Mouse (Mus musculus) heart, embryonic 12.5 days (tissue): ENCODE results near the gene Rcor2. TPM values are rescaled to one million over a fixed set of nuclear protein-coding genes. Genes with fewer than 3 reads are reported as not detected.

ENCODE experiments used
- ATAC-seq: fragments of 200-750 bp; cut with Nextera tagmentation; 2 replicates; pipeline ENCODE4 v1.8.0; 2017; ENCODE audit warnings: moderate TSS enrichment, moderate library complexity; ENCODE audit not compliant: insufficient number of reproducible peaks, low FRiP score
- H3K27ac ChIP-seq: fragments of 300-500 bp; sonication (generic); 2 replicates; pipeline ENCODE4 v1.5.1; 2016; ENCODE audit warnings: mild to moderate bottlenecking, moderate library complexity; ENCODE audit not compliant: poor library complexity, severe bottlenecking
- H3K27me3 ChIP-seq: fragments of 300-500 bp; sonication (generic); replicated peaks from 2 replicates; pipeline ENCODE4 v1.6.1; 2016; ENCODE audit warnings: mild to moderate bottlenecking, moderate library complexity
- H3K36me3 ChIP-seq: fragments of 300-500 bp; sonication (generic); 2 replicates; pipeline ENCODE4 v1.6.1; 2016; ENCODE audit warnings: mild to moderate bottlenecking, moderate library complexity
- H3K4me1 ChIP-seq: fragments of 300-500 bp; sonication (generic); replicated peaks from 2 replicates; pipeline ENCODE4 v1.6.1; 2016; ENCODE audit warnings: mild to moderate bottlenecking
- H3K4me2 ChIP-seq: fragments of 300-500 bp; sonication (generic); 2 replicates; pipeline ENCODE4 v1.6.1; 2016; ENCODE audit warnings: mild to moderate bottlenecking, moderate library complexity
- H3K4me3 ChIP-seq: fragments of 300-500 bp; sonication (generic); 2 replicates; pipeline ENCODE4 v1.5.1; 2016; ENCODE audit warnings: mild to moderate bottlenecking
- H3K9ac ChIP-seq: fragments of 300-500 bp; sonication (generic); 2 replicates; pipeline ENCODE4 v1.6.1; 2016; ENCODE audit warnings: mild to moderate bottlenecking, moderate library complexity
- H3K9me3 ChIP-seq: fragments of 300-500 bp; sonication (generic); replicated peaks from 2 replicates; pipeline ENCODE4 v1.6.1; 2016; ENCODE audit warnings: mild to moderate bottlenecking, moderate library complexity
- WGBS: fragments of 180-500 bp; shearing (Covaris S2); methylation state at CpG from one replicate; pipeline ENCODE4 v1.1.7; 2016; 5-methylcytosine and 5-hydroxymethylcytosine counted together
- polyA plus RNA-seq: library from polyadenylated mRNA; unstranded; fragments of >200 nt; fragmentation: Nextera tagmentation; extraction: Ambion mirVana; gene quantifications from 2 replicates; pipeline ENCODE4 v1.2.1, GENCODE M21; 2016

Gene Rcor2
- polyA plus RNA-seq, 1 experiment from 2014 or later, result 16.3 TPM

GRCm38 (mm10) chr19:7276053-7276659 lies 9.0 kb downstream of the Rcor2 start:
- H3K4me3 ChIP-seq, result no peak overlapping the region
- 0 out of 2 replicates have a peak, but pooled peaks have one; percentile 1 for ATAC-seq
- no peak overlapping the region for H3K4me2 ChIP-seq
- 65% methylated on average over 7 of the region's 7 CpGs for WGBS
- H3K36me3 ChIP-seq, result peaks cover 89% of the 10 kb centered on the region
- H3K9me3 ChIP-seq, result no peaks in the 10 kb centered on the region
- peaks cover 40% of the 10 kb centered on the region for H3K4me1 ChIP-seq
- no peak overlapping the region for H3K9ac ChIP-seq
- no peaks in the 10 kb centered on the region for H3K27me3 ChIP-seq
- peak overlapping the region; percentile 8; the same call in 1 of the 2 replicates for H3K27ac ChIP-seq

- Histone ChIP-seq H3K9ac (no peak overlapping the region), H3K4me1 (peaks cover 40% of the 10 kb centered on the region), H3K36me3 (peaks cover 89% of the 10 kb centered on the region), H3K4me2 (no peak overlapping the region), H3K9me3 (no peaks in the 10 kb centered on the region), H3K4me3 (no peak overlapping the region), H3K27me3 (no peaks in the 10 kb centered on the region), H3K27ac (no peak overlapping the region)
- ATAC-seq, result no peak
- 82% methylated on average over 7 of the region's 7 CpGs for WGBS
Measured at GRCm38 (mm10) chr19:7276796-7277195, 9.7 kb downstream of the Rcor2 start.

- no peak overlapping the region for H3K4me2 ChIP-seq
- WGBS, result 81% methylated on average over 6 of the region's 6 CpGs
- ATAC-seq, result no peak
Measured at GRCm38 (mm10) chr19:7278200-7278906, 11.2 kb downstream of the Rcor2 start.

GRCm38 (mm10) chr19:7279114-7279513 lies 12.0 kb downstream of the Rcor2 start:
- Histone ChIP-seq H3K4me2 (no peak overlapping the region), H3K4me1 (peaks cover 39% of the 10 kb centered on the region), H3K27me3 (no peaks in the 10 kb centered on the region), H3K36me3 (peaks cover 89% of the 10 kb centered on the region), H3K27ac (no peak overlapping the region), H3K9me3 (no peaks in the 10 kb centered on the region), H3K9ac (no peak overlapping the region), H3K4me3 (no peak overlapping the region)
- WGBS, result 42% methylated on average over 6 of the region's 6 CpGs
- ATAC-seq, result no peak

More at GRCm38 (mm10) chr19:7278200-7278906, 11.2 kb downstream of the Rcor2 start:
- H3K4me1 ChIP-seq, result peaks cover 40% of the 10 kb centered on the region
- H3K9ac ChIP-seq, result no peak overlapping the region
- no peaks in the 10 kb centered on the region for H3K9me3 ChIP-seq
- no peaks in the 10 kb centered on the region for H3K27me3 ChIP-seq
- H3K36me3 ChIP-seq, result peaks cover 89% of the 10 kb centered on the region
- H3K27ac ChIP-seq, result no peak overlapping the region
- H3K4me3 ChIP-seq, result no peak overlapping the region

GRCm38 (mm10) chr19:7280557-7281330 lies 13.6 kb downstream of the Rcor2 start:
- Histone ChIP-seq H3K9me3 (no peaks in the 10 kb centered on the region), H3K4me3 (no peak overlapping the region), H3K27me3 (no peaks in the 10 kb centered on the region), H3K9ac (no peak overlapping the region), H3K4me1 (peaks cover 24% of the 10 kb centered on the region), H3K36me3 (peaks cover 93% of the 10 kb centered on the region), H3K4me2 (no peak overlapping the region), H3K27ac (no peak overlapping the region)
- ATAC-seq, result no peak
- WGBS, result 87% methylated on average over 18 of the region's 18 CpGs

- peaks cover 64% of the 10 kb centered on the region for H3K36me3 ChIP-seq
Measured at GRCm38 (mm10) chr19:7286563-7287315, 19.6 kb downstream of the Rcor2 start.

GRCm38 (mm10) chr19:7288288-7288687 lies 21.2 kb downstream of the Rcor2 start:
- 84% methylated on average over 3 of the region's 3 CpGs for WGBS
- Histone ChIP-seq H3K4me3 (no peak overlapping the region), H3K9ac (no peak overlapping the region), H3K4me2 (no peak overlapping the region), H3K27me3 (no peaks in the 10 kb centered on the region), H3K9me3 (no peaks in the 10 kb centered on the region), H3K4me1 (peaks cover 27% of the 10 kb centered on the region), H3K36me3 (peaks cover 49% of the 10 kb centered on the region), H3K27ac (no peak overlapping the region)
- ATAC-seq, result no peak

More at GRCm38 (mm10) chr19:7286563-7287315, 19.6 kb downstream of the Rcor2 start:
- no peak overlapping the region for H3K4me3 ChIP-seq
- H3K4me2 ChIP-seq, result no peak overlapping the region
- no peak overlapping the region for H3K9ac ChIP-seq
- H3K4me1 ChIP-seq, result peaks cover 17% of the 10 kb centered on the region
- H3K27ac ChIP-seq, result no peak overlapping the region
- H3K9me3 ChIP-seq, result no peaks in the 10 kb centered on the region
- no peak for ATAC-seq
- 80% methylated on average over 12 of the region's 12 CpGs for WGBS
- H3K27me3 ChIP-seq, result no peaks in the 10 kb centered on the region

GRCm38 (mm10) chr19:7289767-7290166 lies 22.6 kb downstream of the Rcor2 start:
- Histone ChIP-seq H3K9me3 (no peaks in the 10 kb centered on the region), H3K27me3 (no peaks in the 10 kb centered on the region), H3K4me1 (peaks cover 41% of the 10 kb centered on the region), H3K36me3 (peaks cover 34% of the 10 kb centered on the region), H3K4me3 (no peak overlapping the region), H3K9ac (no peak overlapping the region), H3K27ac (no peak overlapping the region), H3K4me2 (no peak overlapping the region)
- ATAC-seq, result no peak
- whole genome bisulfite sequencing, result 6% methylated on average over 2 of the region's 2 CpGs

GRCm38 (mm10) chr19:7291958-7292709 lies 25.0 kb downstream of the Rcor2 start:
- Histone ChIP-seq H3K9ac (no peak overlapping the region), H3K4me2 (no peak overlapping the region), H3K4me3 (no peak overlapping the region), H3K27me3 (no peaks in the 10 kb centered on the region), H3K9me3 (no peaks in the 10 kb centered on the region), H3K27ac (no peak overlapping the region), H3K36me3 (peaks cover 12% of the 10 kb centered on the region; the same call in 1 of the 2 replicates), H3K4me1 (peaks cover 55% of the 10 kb centered on the region)
- 78% methylated on average over 7 of the region's 7 CpGs for WGBS
- no peak for ATAC-seq
